Mouse (Mus musculus): Measurements from ENCODE around the gene Fkbp5.
A peak's percentile ranks its signal among the peaks of the same experiment; 100 is the strongest.

DNA sequence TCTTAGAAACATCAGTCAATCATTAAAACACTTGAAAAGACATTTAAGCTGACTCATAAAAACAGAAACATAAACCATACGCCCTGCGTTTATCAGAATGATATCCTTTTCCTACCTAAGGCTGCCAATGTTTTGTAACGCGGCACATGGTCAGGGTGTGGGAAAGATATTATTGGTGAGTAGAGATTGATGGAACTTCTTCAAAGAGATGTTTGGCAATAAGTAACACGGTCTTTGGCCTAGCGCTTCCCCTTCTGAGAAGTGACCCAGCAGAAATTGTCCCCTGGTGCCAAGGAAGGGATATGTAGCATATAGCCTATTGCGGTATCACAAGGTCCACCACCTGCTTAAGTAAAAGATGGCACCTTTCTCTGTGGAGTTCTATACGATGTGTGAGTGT lies 21.5 kb downstream of the Fkbp5 start:
- TF ChIP-seq CTCF (IDR thresholded peaks at IDR 0.05) (no peak), EP300 (IDR thresholded peaks at IDR 0.05) (peak; percentile 75; the same call in 1 of the 2 replicates)
